Mouse (Mus musculus) erythroblast, embryonic 14.5 days (primary cell): ENCODE measurements around the gene Ppip5k2. TPM values are rescaled to one million over a fixed set of nuclear protein-coding genes. Genes with fewer than 3 reads are reported as not detected.
A peak's percentile ranks its signal among the peaks of the same experiment; 100 is the strongest.

Source experiments
- H3K27me3 ChIP-seq: 2 replicates; pipeline ENCODE4 v1.6.1; 2012; ENCODE audit warnings: inconsistent platforms; ENCODE audit not compliant: control insufficient read depth
- H3K36me3 ChIP-seq: 2 replicates; pipeline ENCODE4 v1.6.1; 2012; ENCODE audit warnings: mild to moderate bottlenecking, inconsistent platforms; ENCODE audit not compliant: control insufficient read depth
- H3K4me1 ChIP-seq: 2 replicates; pipeline ENCODE4 v1.6.1; 2012; ENCODE audit warnings: inconsistent platforms; ENCODE audit not compliant: control insufficient read depth
- H3K4me3 ChIP-seq: replicated peaks from 2 replicates; pipeline ENCODE3; 2012; ENCODE audit warnings: moderate library complexity, mild to moderate bottlenecking, inconsistent platforms
- H3K9me3 ChIP-seq: 2 replicates; pipeline ENCODE4 v1.6.1; 2012; ENCODE audit warnings: low read length, inconsistent platforms, mixed read lengths; ENCODE audit not compliant: control insufficient read depth
- GATA1 ChIP-seq: IDR thresholded peaks from 2 replicates; pipeline ENCODE4 v1.6.1; 2012; ENCODE audit warnings: low read length, inconsistent platforms, mixed read lengths
- TAL1 ChIP-seq: IDR thresholded peaks from 3 replicates; pipeline ENCODE4 v1.6.1; 2012; ENCODE audit warnings: low read length, inconsistent platforms, mixed read lengths
- polyA plus RNA-seq: library from polyadenylated mRNA; stranded (reverse); fragments of >175 nt; gene quantifications from 2 replicates; pipeline ENCODE4 v1.2.3, GENCODE M21; 2012

Ppip5k2 gene
- polyA plus RNA-seq = 0.04 and 0.11 TPM in 2 replicates

DNA sequence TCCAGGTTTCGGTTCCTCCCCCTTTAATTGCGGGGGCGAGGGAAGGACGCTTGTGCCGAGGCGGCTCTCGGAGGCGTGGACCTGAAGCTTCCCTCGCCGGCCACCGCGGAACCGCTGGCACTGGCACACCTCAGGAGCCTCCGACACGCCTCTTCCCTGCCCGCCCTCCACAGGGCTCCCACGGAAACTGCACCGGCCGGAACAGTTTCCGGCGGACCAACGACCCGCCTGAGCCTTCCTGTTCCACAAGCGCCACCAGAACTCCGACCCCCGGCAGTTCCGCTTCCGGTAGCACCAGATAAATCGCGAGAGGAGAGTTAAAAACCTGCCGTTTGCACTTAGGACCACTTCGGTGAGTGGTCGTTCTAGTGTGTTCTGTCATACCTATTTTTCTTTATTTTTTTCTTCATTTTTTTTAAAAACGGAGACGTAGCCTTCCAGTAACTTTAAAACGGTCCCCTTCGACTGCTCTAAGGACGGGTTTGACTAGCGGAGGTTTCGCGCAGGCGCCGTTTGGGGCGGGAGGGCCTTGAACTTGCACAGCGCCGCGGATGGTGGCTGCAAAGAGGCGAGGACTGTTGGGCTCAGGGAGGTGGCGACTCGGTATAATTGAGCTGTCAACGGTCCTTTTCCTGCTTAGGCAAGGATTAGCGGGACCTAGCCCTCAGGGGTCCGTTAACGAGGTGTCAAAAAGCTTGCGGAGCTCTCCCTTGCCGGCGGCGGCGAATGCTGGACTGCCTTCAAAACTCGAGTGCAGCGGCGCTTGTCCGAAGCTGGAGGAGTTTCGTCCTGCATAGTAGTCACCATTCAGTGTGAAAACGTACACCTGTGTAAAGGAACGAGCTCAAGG is at the start of gene Ppip5k2, which contains the start of gene Gin1:
Gene Ppip5k2, minus strand, starts transcription at position 508 of the 850 bp plus-strand sequence.
Gene Gin1, plus strand, starts transcription at position 269 of the 850 bp plus-strand sequence.
- Histone ChIP-seq H3K9me3 (no peaks in the 10 kb centered on the region), H3K4me3 (peak within 1 kb of the TSS; percentile 79), H3K27me3 (no peaks in the 10 kb centered on the region), H3K4me1 (peaks cover 63% of the 10 kb centered on the region), H3K36me3 (peaks cover 3% of the 10 kb centered on the region)
- no peak for TF ChIP-seq TAL1
- TF ChIP-seq GATA1 = no peak

DNA sequence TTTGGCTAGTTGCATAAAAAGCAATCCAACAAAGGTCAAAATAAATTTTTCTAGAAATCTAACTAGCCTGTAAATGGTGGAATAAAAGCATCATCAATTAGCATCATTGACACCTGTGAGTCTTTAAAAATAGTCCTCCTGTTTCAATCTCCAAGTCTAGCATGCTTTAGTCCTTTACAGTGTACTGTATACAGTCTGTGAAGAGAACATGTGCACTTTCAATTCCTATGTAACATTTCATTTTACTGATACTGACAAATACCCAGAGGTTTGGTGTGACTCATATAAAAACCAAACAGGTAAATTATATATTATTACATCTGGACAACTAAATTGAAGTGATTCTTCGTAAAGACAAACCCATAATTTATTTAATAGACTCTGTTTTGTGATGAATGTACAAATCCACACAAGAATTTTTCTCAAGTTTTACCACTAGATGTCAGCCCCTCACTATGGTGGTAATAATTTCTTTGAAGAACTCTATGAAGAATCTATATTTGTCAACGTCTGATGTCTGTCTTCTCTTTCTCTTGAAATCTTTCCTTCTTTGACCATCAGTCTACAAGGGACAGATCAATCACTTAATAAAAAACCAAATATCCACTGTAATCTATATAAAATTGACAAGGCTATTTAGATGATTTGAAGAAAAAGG is 39.2 kb upstream of the Ppip5k2 start:
- no peaks in the 10 kb centered on the region for H3K4me1 ChIP-seq
- TF ChIP-seq TAL1 (no peak), GATA1 (no peak)
- H3K36me3 ChIP-seq = no peaks in the 10 kb centered on the region
- no peaks in the 10 kb centered on the region for H3K27me3 ChIP-seq
- no peak overlapping the region for H3K4me3 ChIP-seq
- no peaks in the 10 kb centered on the region for H3K9me3 ChIP-seq

DNA sequence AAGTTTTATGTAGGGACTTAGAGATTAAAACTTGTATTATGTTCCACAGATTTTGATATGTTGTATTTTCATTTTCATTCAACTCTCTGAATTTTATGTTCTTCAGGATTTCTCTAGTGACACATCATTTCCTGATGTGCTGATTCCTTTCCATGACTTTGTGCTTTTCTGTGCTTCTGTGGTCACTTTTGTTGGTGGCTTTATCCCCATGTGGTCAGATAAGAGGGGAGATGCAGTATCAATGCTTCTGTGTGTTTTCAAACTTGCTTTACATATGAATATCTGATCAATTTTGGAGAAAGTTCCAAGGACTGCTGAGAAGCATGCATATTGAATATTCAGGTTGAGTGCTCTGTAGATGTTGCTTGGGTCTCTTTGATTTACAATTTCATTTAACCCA is 34.3 kb upstream of the Ppip5k2 start:
- TF ChIP-seq TAL1 (no peak), GATA1 (no peak)
- Histone ChIP-seq H3K4me1 (no peaks in the 10 kb centered on the region), H3K4me3 (no peak overlapping the region), H3K27me3 (no peaks in the 10 kb centered on the region), H3K36me3 (no peaks in the 10 kb centered on the region), H3K9me3 (no peaks in the 10 kb centered on the region)

- Histone ChIP-seq H3K36me3 (no peaks in the 10 kb centered on the region), H3K9me3 (no peaks in the 10 kb centered on the region), H3K4me3 (no peak overlapping the region), H3K27me3 (no peaks in the 10 kb centered on the region), H3K4me1 (no peaks in the 10 kb centered on the region)
- no peak for TF ChIP-seq GATA1
These were observed 32.1 kb upstream of the Ppip5k2 start for GRCm38 (mm10) chr1:97802207-97802902.

DNA sequence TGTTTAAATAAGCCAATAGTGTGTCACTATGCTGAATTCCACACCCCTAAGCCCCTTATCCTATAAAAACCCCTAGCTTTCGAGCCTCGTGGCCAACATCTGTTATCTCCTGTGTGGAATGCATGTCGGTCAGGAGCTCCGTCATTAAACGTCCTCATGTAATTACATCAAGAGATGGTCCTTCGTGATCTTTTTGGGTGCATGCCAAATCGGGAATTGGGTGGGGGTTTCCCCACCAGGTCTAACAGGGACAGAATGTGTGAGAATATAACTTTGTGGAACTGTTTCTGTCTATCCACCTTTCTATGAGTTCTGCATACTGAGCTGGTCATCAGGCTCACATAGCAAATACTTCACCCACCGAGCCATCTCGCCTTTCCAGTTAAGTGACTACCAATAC is 25.7 kb upstream of the Ppip5k2 start:
- TF ChIP-seq TAL1 = no peak
- TF ChIP-seq GATA1 = no peak
- Histone ChIP-seq H3K4me3 (no peak overlapping the region), H3K9me3 (no peaks in the 10 kb centered on the region), H3K36me3 (peaks cover 4% of the 10 kb centered on the region), H3K27me3 (no peaks in the 10 kb centered on the region), H3K4me1 (no peaks in the 10 kb centered on the region)

DNA sequence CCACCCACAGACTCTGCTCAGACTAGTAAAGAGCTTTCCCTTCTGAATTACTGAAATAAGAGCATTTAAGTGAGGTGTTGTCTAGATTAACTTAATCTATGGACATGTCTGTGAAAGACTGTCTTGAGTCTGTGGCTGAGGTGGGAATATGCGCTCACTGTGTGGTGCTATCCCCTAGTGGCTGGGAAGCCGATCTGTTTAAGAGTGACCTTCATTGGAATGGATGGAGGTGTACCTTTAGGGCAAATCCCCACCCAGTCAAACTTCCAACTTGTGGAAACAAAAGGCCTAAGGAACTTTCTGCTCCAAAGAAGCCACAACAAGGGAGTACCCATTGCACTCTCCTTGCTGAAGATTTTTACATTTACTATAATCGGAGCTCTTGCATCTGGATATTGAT is 23.9 kb upstream of the Ppip5k2 start:
- Histone ChIP-seq H3K36me3 (peaks cover 4% of the 10 kb centered on the region), H3K4me1 (peaks cover 1% of the 10 kb centered on the region; the same call in 1 of the 2 replicates), H3K27me3 (no peaks in the 10 kb centered on the region), H3K9me3 (no peaks in the 10 kb centered on the region), H3K4me3 (no peak overlapping the region)
- TF ChIP-seq GATA1 (no peak), TAL1 (no peak)

- Histone ChIP-seq H3K9me3 (no peaks in the 10 kb centered on the region), H3K36me3 (peaks cover 32% of the 10 kb centered on the region), H3K4me1 (peaks cover 16% of the 10 kb centered on the region), H3K4me3 (no peak overlapping the region), H3K27me3 (no peaks in the 10 kb centered on the region)
- TF ChIP-seq GATA1 (no peak), TAL1 (no peak)
These were observed 18.3 kb upstream of the Ppip5k2 start for GRCm38 (mm10) chr1:97788490-97788889.

DNA sequence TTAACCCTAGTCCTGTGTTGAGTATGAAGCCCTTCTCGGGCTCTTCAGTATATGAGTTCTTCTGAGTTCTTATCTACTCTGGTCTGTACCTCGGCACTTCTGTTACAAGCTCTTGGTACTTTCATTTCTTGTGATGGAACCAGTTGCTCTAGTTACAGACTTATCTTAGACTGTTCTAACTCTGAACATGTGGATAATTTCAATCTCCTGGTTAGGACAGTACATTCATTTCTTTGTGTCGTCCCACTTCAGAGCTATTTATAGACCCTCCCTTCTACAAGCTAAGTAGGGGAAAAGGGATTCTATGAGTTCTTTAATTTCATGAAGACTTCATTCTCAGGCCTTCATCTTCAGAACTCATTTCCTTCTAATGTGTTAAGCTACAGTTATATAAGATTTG is 17.5 kb upstream of the Ppip5k2 start:
- TF ChIP-seq GATA1 = no peak
- no peak for TF ChIP-seq TAL1
- no peaks in the 10 kb centered on the region for H3K27me3 ChIP-seq
- peaks cover 30% of the 10 kb centered on the region for H3K36me3 ChIP-seq
- H3K4me3 ChIP-seq = no peak overlapping the region
- H3K9me3 ChIP-seq = no peaks in the 10 kb centered on the region
- H3K4me1 ChIP-seq = peaks cover 16% of the 10 kb centered on the region
